7 mouse cellular contexts compared by ENCODE assay signal in genomic region chr13:73467421-73468237, GRCm38 (mm10). TPM values are rescaled to one million over a fixed set of nuclear protein-coding genes. Genes with fewer than 3 reads are reported as not detected.
DNase-seq lines count a peak whose midpoint lies in the region; ATAC-seq and TF ChIP-seq lines count a peak whose summit lies in the region.

No protein-coding gene starts in this region.

- H3K4me3 ChIP-seq in ES-E14 (ENCODE audit: insufficient read depth in 1 of 2, low read depth in 1 of 2, low read length in 2 of 2, poor library complexity in 1 of 2, severe bottlenecking in 1 of 2) = peak overlapping the region; percentile 70 to 99
- H3K4me3 ChIP-seq in cortical plate, adult 2 months (ENCODE audit: insufficient read depth, low read length) = peak overlapping the region; percentile 40
- H3K4me3 ChIP-seq in heart, embryonic 13.5 days = peak overlapping the region; percentile 92

- H3K4me1 ChIP-seq in ES-E14 (ENCODE audit: control insufficient read depth in 2 of 2, insufficient read depth in 2 of 2, low read length in 2 of 2, poor library complexity in 1 of 2) = peaks cover 0 to 3% of the 10 kb centered on the region in 2 experiments; a peak in 1 of 4 replicates
- peaks cover 13% of the 10 kb centered on the region for H3K4me1 ChIP-seq in cortical plate, adult 2 months (ENCODE audit: control insufficient read depth, insufficient read depth, low read length)
- peaks cover 36% of the 10 kb centered on the region for H3K4me1 ChIP-seq in heart, embryonic 13.5 days

- H3K27me3 ChIP-seq in heart, embryonic 13.5 days (replicated peaks) = no peaks in the 10 kb centered on the region

- H3K36me3 ChIP-seq in ES-E14 (ENCODE audit: control insufficient read depth, insufficient read depth, low read length, poor library complexity, severe bottlenecking) = peaks cover 6% of the 10 kb centered on the region; the same call in 1 of the 2 replicates
- no peaks in the 10 kb centered on the region for H3K36me3 ChIP-seq in heart, embryonic 13.5 days

- peak; percentile 70 for ATAC-seq in heart, embryonic 13.5 days (ENCODE audit: extremely low read depth, insufficient number of reproducible peaks, low FRiP score, low TSS enrichment)

- TF ChIP-seq POLR2A in cortical plate, adult 2 months (IDR thresholded peaks at IDR 0.05; ENCODE audit: extremely low read depth, insufficient read depth, low read length) = no peak

- H3K9me3 ChIP-seq in ES-E14 (ENCODE audit: control insufficient read depth, insufficient read depth, low read depth, low read length) = no peaks in the 10 kb centered on the region
- no peaks in the 10 kb centered on the region for H3K9me3 ChIP-seq in heart, embryonic 13.5 days

- peak overlapping the region; percentile 80 for H3K27ac ChIP-seq in ES-E14 (ENCODE audit: insufficient read depth, low read depth, low read length, poor library complexity, severe bottlenecking)
- H3K27ac ChIP-seq in cortical plate, adult 2 months (ENCODE audit: insufficient read depth, low read length) = peak overlapping the region; percentile 67
- H3K27ac ChIP-seq in heart, embryonic 13.5 days (replicated peaks) = peak overlapping the region; percentile 94

- TF ChIP-seq CTCF in cortical plate, adult 2 months (IDR thresholded peaks at IDR 0.05; ENCODE audit: extremely low read depth, insufficient read depth, low read length) = no peak

- in situ Hi-C loops in ES-E14 (cut with MboI; ENCODE audit: low sequenced_read_pairs in 2 of 2, unreplicated experiment in 2 of 2) = no loop called here

- peak overlapping the region; percentile 92 for H3K9ac ChIP-seq in ES-E14 (ENCODE audit: insufficient read depth, low read depth, low read length, poor library complexity, severe bottlenecking)
- peak overlapping the region; percentile 90 for H3K9ac ChIP-seq in heart, embryonic 13.5 days

- WGBS in heart, embryonic 13.5 days = 3% methylated on average over 49 of the region's 53 CpGs

- DNase-seq in B cell, adult 2 months = peak; percentile 41 to 47
- peak; percentile 34 for DNase-seq in ES-E14 (ENCODE audit: low read depth, low spot score)
- peak; percentile 68 for DNase-seq in kidney, postnatal 10 days
- DNase-seq in lung, postnatal 4 days = peak; percentile 56 to 63
- peak; percentile 39 to 56 for DNase-seq in spleen, postnatal 36 days (ENCODE audit: low spot score in 2 of 2)

- peak overlapping the region; percentile 96 for H3K4me2 ChIP-seq in heart, embryonic 13.5 days

TF ChIP-seq in ES-E14, 5 proteins besides CTCF, POLR2A, EP300 and RAD21:
- no peak for TF ChIP-seq ZNF384 (IDR thresholded peaks at IDR 0.05; ENCODE audit: low read depth, low read length)
- TF ChIP-seq ZC3H11A (IDR thresholded peaks at IDR 0.05; ENCODE audit: borderline replicate concordance, low read depth, low read length) = no peak
- TF ChIP-seq HCFC1 (IDR thresholded peaks at IDR 0.05; ENCODE audit: borderline replicate concordance, insufficient read depth, low read length) = no peak
- no peak for TF ChIP-seq CHD2 (IDR thresholded peaks at IDR 0.05; ENCODE audit: low read depth, low read length)

RNA-seq across cellular contexts. Expression of gene Lpcat1, which starts 0.6 kb away (rescaled TPM):
- 105 and 128 TPM in 2 replicates for total RNA-seq in ES-E14 (2012; rRNA removed)
- 39.6 and 48.5 TPM in 2 replicates for polyA plus RNA-seq in cortical plate, adult 2 months (2012; rRNA removed)
- 16.0 and 19.0 TPM in 2 replicates for polyA plus RNA-seq in heart, embryonic 13.5 days (2015; fragmentation: Nextera tagmentation; extraction: Ambion mirVana)

Comparison
In these comparisons a context has a peak if more than half of its experiments do, and no peak if none do; other contexts are left out.
1. Peak in every context shown above with its lines: DNase-seq, ATAC-seq, H3K4me3 ChIP-seq and H3K27ac ChIP-seq.
2. H3K4me3 ChIP-seq: peak in every context shown above with its lines; median percentile 92 in heart, embryonic 13.5 days; 84 in ES-E14; 40 in cortical plate, adult 2 months.